Mouse (Mus musculus): ENCODE measurements at regions not wholly inside any gene's neighbourhood (a gene's known extent, or its start where the extent isn't known, plus 50 kb on each side); places are given as distances from the start of the nearest gene placed in this dataset.

- peak; percentile 10 for DNase-seq (ENCODE audit: extremely low read depth)
- Histone ChIP-seq H3K27ac (ENCODE audit: insufficient read depth, low read depth) (no peak overlapping the region), H3K79me2 (replicated peaks; ENCODE audit: control insufficient read depth, extremely low read depth, insufficient read depth, poor library complexity, severe bottlenecking) (no peaks in the 10 kb centered on the region), H3K4me1 (ENCODE audit: control insufficient read depth in 1 of 2, insufficient read depth in 2 of 2) (no peaks in the 10 kb centered on the region; a peak in 1 of 4 replicates), H3K4me2 (ENCODE audit: insufficient read depth, low read depth, poor library complexity, severe bottlenecking) (no peak overlapping the region), H3K9ac (ENCODE audit: insufficient read depth, low read depth) (no peak overlapping the region), H3K4me3 (replicated peaks in 1 of 3; ENCODE audit: low read depth in 2 of 3, low read length in 2 of 3, poor library complexity in 1 of 3) (no peak overlapping the region), H3K36me3 (replicated peaks in 1 of 2; ENCODE audit: control insufficient read depth in 1 of 2, insufficient read depth in 1 of 2, low read length in 1 of 2) (no peaks in the 10 kb centered on the region), H3K27me3 (replicated peaks) (no peaks in the 10 kb centered on the region), H3K9me3 (replicated peaks; ENCODE audit: low read length) (no peaks in the 10 kb centered on the region)
- dilution Hi-C loops (cut with MboI; ENCODE audit: extremely low pct_ligation_motif_present, extremely low pct_unique_long_range_greater_than_20kb, low sequenced_read_pairs): no loop called here
- in situ Hi-C loops (cut with MboI; ENCODE audit: low pct_ligation_motif_present, low pct_unique_long_range_greater_than_20kb, low sequenced_read_pairs): no loop called here
- TF ChIP-seq RAD21 (IDR thresholded peaks at IDR 0.05; ENCODE audit: low read depth, low read length): peak; percentile 14
- 0 out of 4 replicates have a peak, but pooled peaks of 1 of the 2 experiments have one; percentile 11 for TF ChIP-seq CTCF (conservative IDR thresholded peaks at IDR 0.05 in 1 of 2, IDR thresholded peaks at IDR 0.05 in 1 of 2; ENCODE audit: low read depth in 2 of 2, low read length in 2 of 2)
- no peak for TF ChIP-seq ZC3H11A (IDR thresholded peaks at IDR 0.05; ENCODE audit: low read depth, low read length)
These were observed 154.2 kb upstream of the Esrrg start for GRCm38 (mm10) chr1:187454431-187454830.

GRCm38 (mm10) chr1:187484821-187485220, 123.8 kb upstream of the Esrrg start:
- TF ChIP-seq MAX (IDR thresholded peaks at IDR 0.05; ENCODE audit: low read length): no peak
- no peak for TF ChIP-seq GABPA (IDR thresholded peaks at IDR 0.05; ENCODE audit: insufficient replicate concordance, low read depth, low read length)
- no peak for TF ChIP-seq ETS1 (conservative IDR thresholded peaks at IDR 0.05; ENCODE audit: low read depth, low read length)
- no peak for TF ChIP-seq TBP (conservative IDR thresholded peaks at IDR 0.05; ENCODE audit: low read depth, low read length)
- no peak for TF ChIP-seq POLR2AphosphoS2 (IDR thresholded peaks at IDR 0.05; ENCODE audit: low read depth, low read length)
- TF ChIP-seq MAZ (IDR thresholded peaks at IDR 0.05; ENCODE audit: low read depth, low read length): no peak
- TF ChIP-seq MYC (IDR thresholded peaks at IDR 0.05; ENCODE audit: low read depth, low read length): no peak
- no peak for TF ChIP-seq NELFE (IDR thresholded peaks at IDR 0.05; ENCODE audit: low read depth, low read length)
- no peak for TF ChIP-seq SIN3A (IDR thresholded peaks at IDR 0.05; ENCODE audit: low read length)
- TF ChIP-seq PAX5 (IDR thresholded peaks at IDR 0.05; ENCODE audit: low read length): no peak
- TF ChIP-seq HCFC1 (IDR thresholded peaks at IDR 0.05; ENCODE audit: low read depth, low read length): no peak
- no peak for TF ChIP-seq NRF1 (IDR thresholded peaks at IDR 0.05; ENCODE audit: low read depth, low read length)
- TF ChIP-seq ZMIZ1 (IDR thresholded peaks at IDR 0.05; ENCODE audit: low read depth, low read length): no peak
- TF ChIP-seq KAT2A (IDR thresholded peaks at IDR 0.05; ENCODE audit: insufficient replicate concordance, low read length): no peak
- no peak for TF ChIP-seq IRF4 (IDR thresholded peaks at IDR 0.05; ENCODE audit: low read depth, low read length)
- TF ChIP-seq E2F4 (IDR thresholded peaks at IDR 0.05; ENCODE audit: insufficient replicate concordance, low read depth, low read length): no peak
- Histone ChIP-seq H3K9me3 (replicated peaks; ENCODE audit: low read length) (no peaks in the 10 kb centered on the region), H3K27ac (ENCODE audit: insufficient read depth, low read depth) (no peak overlapping the region), H3K27me3 (replicated peaks) (no peaks in the 10 kb centered on the region), H3K4me1 (ENCODE audit: control insufficient read depth in 1 of 2, insufficient read depth in 2 of 2) (no peaks in the 10 kb centered on the region), H3K4me2 (ENCODE audit: insufficient read depth, low read depth, poor library complexity, severe bottlenecking) (no peak overlapping the region), H3K9ac (ENCODE audit: insufficient read depth, low read depth) (no peak overlapping the region), H3K36me3 (replicated peaks in 1 of 2; ENCODE audit: control insufficient read depth in 1 of 2, insufficient read depth in 1 of 2, low read length in 1 of 2) (no peaks in the 10 kb centered on the region), H3K4me3 (replicated peaks in 1 of 3; ENCODE audit: low read depth in 2 of 3, low read length in 2 of 3, poor library complexity in 1 of 3) (no peak overlapping the region), H3K79me2 (replicated peaks; ENCODE audit: control insufficient read depth, extremely low read depth, insufficient read depth, poor library complexity, severe bottlenecking) (no peaks in the 10 kb centered on the region)
- dilution Hi-C loops (cut with MboI; ENCODE audit: extremely low pct_ligation_motif_present, extremely low pct_unique_long_range_greater_than_20kb, low sequenced_read_pairs): no loop called here
- in situ Hi-C loops (cut with MboI; ENCODE audit: low pct_ligation_motif_present, low pct_unique_long_range_greater_than_20kb, low sequenced_read_pairs): no loop called here
- no peak for DNase-seq (ENCODE audit: extremely low read depth)

All from CH12.LX (cell line).